Mouse (Mus musculus) forebrain, postnatal 0 days (tissue): ENCODE data around the gene Zfp82. TPM values are rescaled to one million over a fixed set of nuclear protein-coding genes. Genes with fewer than 3 reads are reported as not detected.
A peak's percentile ranks its signal among the peaks of the same experiment; 100 is the strongest.

Experiments
- ATAC-seq: fragments of 200-750 bp; cut with Nextera tagmentation; 2 replicates; pipeline ENCODE4 v1.8.0; 2017; ENCODE audit warnings: mild to moderate bottlenecking, moderate library complexity
- DNase-seq: peaks from one replicate; pipeline ENCODE4 v3.0.0-alpha.2; 2015
- H3K27ac ChIP-seq: fragments of 300-500 bp; sonication (generic); 2 replicates; pipeline ENCODE4 v1.5.1; 2014; ENCODE audit warnings: low read depth, mild to moderate bottlenecking, antibody characterized with exemption, low read length, moderate library complexity, mixed read lengths
- H3K27me3 ChIP-seq: fragments of 300-500 bp; sonication (generic); 2 replicates; pipeline ENCODE4 v1.6.1; 2014; ENCODE audit warnings: mild to moderate bottlenecking, low read length, mixed read lengths; ENCODE audit not compliant: insufficient read depth
- H3K36me3 ChIP-seq: fragments of 300-500 bp; sonication (generic); 2 replicates; pipeline ENCODE4 v1.6.1; 2014; ENCODE audit warnings: mild to moderate bottlenecking, moderate library complexity; ENCODE audit not compliant: insufficient read depth
- H3K4me1 ChIP-seq: fragments of 300-500 bp; sonication (generic); 2 replicates; pipeline ENCODE4 v1.6.1; 2014; ENCODE audit warnings: antibody characterized with exemption; ENCODE audit not compliant: insufficient read depth
- H3K4me2 ChIP-seq: fragments of 300-500 bp; sonication (generic); 2 replicates; pipeline ENCODE4 v1.6.1; 2014; ENCODE audit warnings: low read depth, mild to moderate bottlenecking, moderate library complexity
- H3K4me3 ChIP-seq: fragments of 300-500 bp; sonication (generic); 2 replicates; pipeline ENCODE4 v1.5.1; 2014; ENCODE audit warnings: low read depth, low read length, mixed read lengths
- H3K9ac ChIP-seq: fragments of 300-500 bp; sonication (generic); 2 replicates; pipeline ENCODE4 v1.6.1; 2014; ENCODE audit warnings: mild to moderate bottlenecking
- H3K9me3 ChIP-seq: fragments of 300-500 bp; sonication (generic); 2 replicates; pipeline ENCODE4 v1.6.1; 2016; ENCODE audit warnings: low read length
- CTCF ChIP-seq: sonication (generic); IDR thresholded peaks from 2 replicates; pipeline ENCODE4 v1.5.1; 2016; ENCODE audit warnings: antibody characterized with exemption, control low read depth, low read depth
- WGBS: fragments of 180-500 bp; shearing (Covaris S2); extraction: QIAGEN DNeasy Blood & Tissue Kit; methylation state at CpG from one replicate; pipeline ENCODE4 v1.1.7; 2014; 5-methylcytosine and 5-hydroxymethylcytosine counted together
- polyA plus RNA-seq: library from polyadenylated mRNA; unstranded; fragments of >200 nt; fragmentation: Nextera tagmentation; extraction: Ambion mirVana; gene quantifications from 2 replicates; pipeline ENCODE4 v1.2.1, GENCODE M21; 2015
- total RNA-seq: library from RNA; depleted of rRNA; stranded (reverse); fragments of >200 nt; gene quantifications from 2 replicates; pipeline ENCODE4 v1.2.3, GENCODE M21; 2014

Zfp82 gene
- total and polyA plus RNA-seq, 2 experiments from 2014 or later: 7.3 to 8.0 TPM

DNA sequence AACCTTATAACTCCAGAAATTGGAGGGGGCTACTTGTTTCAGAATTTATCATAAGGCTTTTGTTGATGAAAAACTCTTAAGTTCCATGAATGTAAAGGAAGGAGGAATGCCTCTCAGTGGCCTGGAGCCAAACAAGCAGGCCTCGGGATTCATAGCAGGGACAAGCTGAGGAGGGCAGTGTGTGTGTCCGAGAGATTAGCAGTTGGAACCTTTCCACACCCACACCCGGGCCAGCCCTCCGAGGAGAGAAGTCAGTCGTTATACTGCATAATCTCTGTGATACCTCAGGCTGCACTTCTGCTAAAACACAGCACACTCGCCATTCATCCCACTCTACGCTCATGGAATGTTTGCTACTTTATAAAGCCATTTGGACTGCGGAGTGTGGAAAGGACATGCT is 48.9 kb downstream of the Zfp82 start:
- Histone ChIP-seq H3K27ac (no peak overlapping the region), H3K9ac (no peak overlapping the region), H3K27me3 (no peaks in the 10 kb centered on the region), H3K4me3 (no peak overlapping the region), H3K4me1 (no peaks in the 10 kb centered on the region), H3K9me3 (no peaks in the 10 kb centered on the region), H3K4me2 (no peak overlapping the region), H3K36me3 (peaks cover 45% of the 10 kb centered on the region)
- no peak for DNase-seq
- 88% methylated on average over 8 of the region's 8 CpGs for WGBS
- TF ChIP-seq CTCF: no peak
- ATAC-seq: no peak

DNA sequence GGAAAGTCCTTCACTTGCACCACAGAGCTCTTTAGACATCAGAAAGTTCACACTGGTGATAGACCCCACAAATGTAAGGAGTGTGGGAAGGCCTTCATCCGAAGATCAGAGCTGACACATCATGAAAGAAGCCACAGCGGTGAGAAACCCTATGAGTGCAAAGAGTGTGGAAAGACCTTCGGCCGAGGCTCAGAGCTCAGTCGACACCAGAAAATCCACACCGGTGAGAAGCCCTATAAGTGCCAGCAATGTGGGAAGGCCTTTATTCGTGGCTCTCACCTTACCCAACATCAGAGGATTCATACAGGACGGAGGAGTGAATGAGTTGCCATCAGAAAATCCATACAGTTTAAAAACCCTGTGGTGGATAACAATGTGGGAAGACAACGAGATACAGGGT is 49.4 kb downstream of the Zfp82 start:
- 95% methylated on average over 9 of the region's 9 CpGs for WGBS
- Histone ChIP-seq H3K9me3 (no peaks in the 10 kb centered on the region), H3K27ac (no peak overlapping the region), H3K4me1 (no peaks in the 10 kb centered on the region), H3K27me3 (no peaks in the 10 kb centered on the region), H3K4me3 (no peak overlapping the region), H3K36me3 (peaks cover 49% of the 10 kb centered on the region), H3K9ac (no peak overlapping the region), H3K4me2 (no peak overlapping the region)
- DNase-seq: no peak
- ATAC-seq: no peak
- no peak for TF ChIP-seq CTCF

DNA sequence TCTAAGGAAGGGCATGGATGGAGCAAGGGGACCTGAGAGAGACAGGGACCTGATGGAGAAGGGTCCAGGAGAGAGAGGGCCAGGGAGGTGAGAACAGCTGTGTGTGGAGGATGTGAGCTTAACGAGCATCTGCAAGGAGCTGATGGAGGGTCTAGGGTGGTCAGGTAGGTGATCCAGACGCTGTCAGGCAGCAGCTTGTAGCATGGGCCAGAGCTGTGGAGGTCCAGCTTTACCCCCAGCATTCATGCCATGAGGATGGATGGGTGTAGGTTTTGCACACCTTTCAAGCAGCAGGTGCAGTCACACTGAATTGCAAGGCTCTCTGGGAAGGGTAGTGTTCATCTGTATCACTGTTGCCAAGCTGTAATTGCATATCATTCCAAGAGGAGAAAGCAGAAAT is 53.2 kb downstream of the Zfp82 start:
- no peaks in the 10 kb centered on the region for H3K27me3 ChIP-seq
- no peaks in the 10 kb centered on the region for H3K4me1 ChIP-seq
- H3K9me3 ChIP-seq: no peaks in the 10 kb centered on the region
- H3K36me3 ChIP-seq: peaks cover 65% of the 10 kb centered on the region
- DNase-seq (no peak), ATAC-seq (no peak)
- WGBS: 97% methylated on average over 2 of the region's 2 CpGs
- no peak for TF ChIP-seq CTCF
- H3K4me3 ChIP-seq: no peak overlapping the region
- no peak overlapping the region for H3K4me2 ChIP-seq
- H3K9ac ChIP-seq: no peak overlapping the region
- H3K27ac ChIP-seq: no peak overlapping the region

DNA sequence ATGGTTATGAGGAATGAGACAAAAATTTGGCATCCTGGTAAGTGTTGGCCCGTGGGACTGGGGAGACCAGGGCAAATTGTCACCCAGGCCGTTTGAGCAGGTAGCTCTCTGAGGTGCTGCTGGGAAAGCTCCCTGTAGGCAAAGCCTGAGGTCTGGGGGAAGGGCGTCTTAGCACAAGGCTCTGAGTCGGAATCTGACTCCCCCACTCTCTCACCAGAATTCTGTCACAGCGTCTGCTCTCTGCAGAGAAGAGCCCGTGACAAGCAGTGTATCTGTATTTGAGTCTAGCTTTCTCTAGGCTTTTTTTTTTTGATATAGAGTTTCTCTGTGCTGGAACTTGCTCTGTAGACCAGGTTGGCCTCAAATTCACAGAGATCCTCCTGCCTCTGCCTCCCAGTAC is 55.5 kb downstream of the Zfp82 start:
- ATAC-seq: no peak
- H3K4me2 ChIP-seq: no peak overlapping the region
- H3K4me1 ChIP-seq: no peaks in the 10 kb centered on the region
- H3K27me3 ChIP-seq: no peaks in the 10 kb centered on the region
- H3K9me3 ChIP-seq: no peaks in the 10 kb centered on the region
- no peak for TF ChIP-seq CTCF
- WGBS: 94% methylated on average over 6 of the region's 6 CpGs
- no peak for DNase-seq
- no peak overlapping the region for H3K4me3 ChIP-seq
- peaks cover 53% of the 10 kb centered on the region for H3K36me3 ChIP-seq
- H3K27ac ChIP-seq: no peak overlapping the region
- no peak overlapping the region for H3K9ac ChIP-seq

DNA sequence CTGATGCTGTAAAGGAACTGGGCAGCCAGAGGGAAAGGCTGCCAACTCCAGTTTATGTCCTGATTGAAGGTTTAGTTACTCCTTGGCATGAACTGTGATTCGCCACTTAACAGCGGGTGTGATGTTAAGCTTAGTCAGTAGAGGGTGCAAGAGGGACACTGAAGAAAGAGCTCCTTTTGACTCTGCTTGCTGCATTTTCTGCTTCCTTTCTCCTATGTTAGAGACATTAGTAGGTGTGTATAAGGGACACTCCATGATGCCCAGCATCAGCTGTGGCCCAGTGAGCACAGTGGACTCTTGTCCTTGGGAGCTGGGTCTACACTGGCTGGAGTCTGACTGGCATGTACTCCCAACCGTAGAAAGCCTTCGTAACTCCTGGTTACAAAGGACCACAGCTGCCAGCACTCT is 59.7 kb downstream of the Zfp82 start:
- Histone ChIP-seq H3K9me3 (no peaks in the 10 kb centered on the region), H3K9ac (no peak overlapping the region), H3K27ac (no peak overlapping the region), H3K4me2 (no peak overlapping the region), H3K4me1 (no peaks in the 10 kb centered on the region), H3K36me3 (peaks cover 35% of the 10 kb centered on the region), H3K4me3 (no peak overlapping the region), H3K27me3 (no peaks in the 10 kb centered on the region)
- ATAC-seq (peak; percentile 71), DNase-seq (peak; percentile 79)
- WGBS: 63% methylated on average over 4 of the region's 4 CpGs
- TF ChIP-seq CTCF: peak; percentile 86

DNA sequence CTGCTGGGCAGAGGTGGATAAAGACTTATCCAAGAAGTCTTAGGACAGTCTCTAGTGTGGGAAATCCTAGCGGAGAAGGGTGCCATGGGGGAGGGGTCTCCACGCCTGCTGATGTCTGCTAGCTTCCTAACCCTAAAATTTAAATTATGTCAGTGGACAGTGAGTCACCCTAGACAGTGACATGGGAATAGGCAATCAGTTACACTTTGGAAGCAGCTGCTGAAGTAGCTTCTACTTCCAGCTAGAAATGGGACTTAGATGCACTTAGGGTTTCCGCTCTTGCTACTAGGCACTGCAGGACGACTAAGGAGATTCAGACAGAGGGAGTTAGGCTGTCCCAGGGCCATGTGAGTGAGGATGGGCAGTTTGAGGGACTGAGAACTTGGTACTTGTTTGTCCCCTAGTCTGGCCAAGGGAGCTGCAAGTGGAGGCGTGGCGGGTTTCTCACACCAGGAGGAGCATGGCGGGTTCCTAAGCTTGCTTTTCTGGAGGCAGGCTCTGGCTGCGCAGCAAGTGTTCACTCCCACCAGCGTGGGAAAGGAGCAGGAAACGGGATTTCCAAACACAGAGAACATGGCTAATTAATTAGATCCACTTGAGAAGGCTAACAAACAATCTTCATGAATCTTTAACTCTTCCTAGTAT is 62.0 kb downstream of the Zfp82 start:
- H3K4me1 ChIP-seq: no peaks in the 10 kb centered on the region
- peaks cover 22% of the 10 kb centered on the region for H3K36me3 ChIP-seq
- ATAC-seq (no peak), DNase-seq (no peak)
- 83% methylated on average over 10 of the region's 10 CpGs for WGBS
- H3K27me3 ChIP-seq: no peaks in the 10 kb centered on the region
- H3K4me2 ChIP-seq: no peak overlapping the region
- H3K4me3 ChIP-seq: no peak overlapping the region
- no peaks in the 10 kb centered on the region for H3K9me3 ChIP-seq
- H3K9ac ChIP-seq: no peak overlapping the region
- no peak for TF ChIP-seq CTCF
- no peak overlapping the region for H3K27ac ChIP-seq

DNA sequence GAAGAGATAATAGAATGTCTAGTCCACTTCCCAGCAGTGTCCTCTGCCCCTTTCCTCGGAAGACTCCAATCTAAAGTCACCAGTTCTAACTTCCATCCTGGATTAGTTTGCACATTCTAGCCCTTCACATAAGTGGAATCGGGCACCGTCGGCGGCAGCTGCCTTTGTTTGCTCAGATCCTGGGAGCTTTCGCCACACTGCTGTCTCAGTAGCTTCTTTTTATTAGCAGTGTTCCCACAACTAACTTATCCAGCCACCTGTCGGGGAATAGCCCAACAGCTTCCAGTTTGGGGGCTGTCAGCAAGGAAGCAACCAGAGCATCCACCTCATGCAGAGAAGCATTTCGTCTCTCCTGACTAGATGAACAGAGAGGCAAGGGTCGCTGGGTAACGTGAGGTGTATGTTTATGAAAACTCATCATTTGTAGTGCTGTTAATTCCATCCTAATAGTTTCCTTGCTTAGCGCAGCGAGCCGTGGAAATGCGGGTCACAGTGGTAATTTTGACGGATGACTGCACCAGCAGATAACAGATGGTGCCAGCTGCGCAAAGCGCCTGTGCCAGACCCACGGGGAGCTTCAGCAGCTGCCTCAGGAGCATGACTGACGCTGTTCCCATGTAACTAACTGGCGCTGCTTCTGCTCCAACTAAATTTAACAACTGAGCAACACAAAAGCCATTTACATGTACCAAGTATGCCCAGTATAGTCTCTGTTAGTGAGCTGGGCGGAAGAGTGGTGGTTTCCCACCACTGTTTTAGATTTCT is 63.2 kb downstream of the Zfp82 start:
- DNase-seq (peak; percentile 54), ATAC-seq (peak; percentile 73)
- no peak overlapping the region for H3K9ac ChIP-seq
- H3K4me3 ChIP-seq: no peak overlapping the region
- H3K4me2 ChIP-seq: no peak overlapping the region
- no peaks in the 10 kb centered on the region for H3K9me3 ChIP-seq
- no peak for TF ChIP-seq CTCF
- H3K36me3 ChIP-seq: peaks cover 11% of the 10 kb centered on the region; the same call in 1 of the 2 replicates
- no peaks in the 10 kb centered on the region for H3K4me1 ChIP-seq
- no peaks in the 10 kb centered on the region for H3K27me3 ChIP-seq
- no peak overlapping the region for H3K27ac ChIP-seq
- 48% methylated on average over 21 of the region's 21 CpGs for WGBS
